Mouse (Mus musculus): ENCODE measurements around the gene Prox1.

Prox1 gene

GRCm38 (mm10) chr1:190140519-190140918 lies 30.0 kb downstream of the Prox1 start:
- no peak for DNase-seq

- no peak for DNase-seq
Observed at GRCm38 (mm10) chr1:190139711-190140405, 30.7 kb downstream of the Prox1 start.

GRCm38 (mm10) chr1:190137943-190138342 lies 32.6 kb downstream of the Prox1 start:
- DNase-seq = no peak

GRCm38 (mm10) chr1:190132897-190133296 lies 37.6 kb downstream of the Prox1 start:
- DNase-seq = no peak

GRCm38 (mm10) chr1:190130888-190131287 lies 39.6 kb downstream of the Prox1 start:
- no peak for DNase-seq

GRCm38 (mm10) chr1:190129553-190129952 lies 41.0 kb downstream of the Prox1 start:
- no peak for DNase-seq

GRCm38 (mm10) chr1:190128674-190129322 lies 41.7 kb downstream of the Prox1 start:
- no peak for DNase-seq

- no peak for DNase-seq
Observed at GRCm38 (mm10) chr1:190127878-190128277, 42.6 kb downstream of the Prox1 start.

GRCm38 (mm10) chr1:190127163-190127795 lies 43.2 kb downstream of the Prox1 start:
- no peak for DNase-seq

- DNase-seq = no peak
Observed at GRCm38 (mm10) chr1:190124961-190125739, 45.4 kb downstream of the Prox1 start.

GRCm38 (mm10) chr1:190123404-190123803 lies 47.1 kb downstream of the Prox1 start:
- DNase-seq = no peak

GRCm38 (mm10) chr1:190115985-190116384 lies 54.5 kb downstream of the Prox1 start:
- no peak for DNase-seq

- no peak for DNase-seq
Observed at GRCm38 (mm10) chr1:190111741-190112140, 58.8 kb downstream of the Prox1 start.

- no peak for DNase-seq
Observed at GRCm38 (mm10) chr1:190107587-190107986, 62.9 kb downstream of the Prox1 start.

- no peak for DNase-seq
Observed at GRCm38 (mm10) chr1:190106674-190107420, 63.7 kb downstream of the Prox1 start.

GRCm38 (mm10) chr1:190106060-190106459 lies 64.5 kb downstream of the Prox1 start:
- no peak for DNase-seq

GRCm38 (mm10) chr1:190093326-190093725 lies 77.2 kb downstream of the Prox1 start:
- DNase-seq = no peak

GRCm38 (mm10) chr1:190092076-190092475 lies 78.4 kb downstream of the Prox1 start:
- DNase-seq = no peak

- no peak for DNase-seq
Observed at GRCm38 (mm10) chr1:190088929-190089328, 81.6 kb downstream of the Prox1 start.

GRCm38 (mm10) chr1:190085703-190086102 lies 84.8 kb downstream of the Prox1 start:
- DNase-seq = no peak

- DNase-seq = no peak
Observed at GRCm38 (mm10) chr1:190079643-190080275, 90.8 kb downstream of the Prox1 start.

GRCm38 (mm10) chr1:190076601-190077000 lies 93.9 kb downstream of the Prox1 start:
- no peak for DNase-seq

All from thymus, postnatal 36 days (tissue).